Mouse (Mus musculus) hindbrain, embryonic 11.5 days (tissue): Measurements from ENCODE around the gene Nptn. TPM values are rescaled to one million over a fixed set of nuclear protein-coding genes. Genes with fewer than 3 reads are reported as not detected.

ENCODE experiments used
- ATAC-seq: fragments of 200-750 bp; cut with Nextera tagmentation; 2 replicates; pipeline ENCODE4 v1.8.0; 2017; ENCODE audit warnings: mild to moderate bottlenecking, moderate TSS enrichment, moderate library complexity; ENCODE audit not compliant: low FRiP score
- DNase-seq: peaks from one replicate; pipeline ENCODE4 v3.0.0-alpha.2; 2015; ENCODE audit warnings: low spot score
- H3K27ac ChIP-seq: fragments of 300-500 bp; sonication (generic); 2 replicates; pipeline ENCODE4 v1.5.1; 2014; ENCODE audit warnings: mild to moderate bottlenecking, low read depth, low read length
- H3K27me3 ChIP-seq: fragments of 300-500 bp; sonication (generic); 2 replicates; pipeline ENCODE4 v1.6.1; 2014; ENCODE audit warnings: mild to moderate bottlenecking, low read length, moderate library complexity, mixed read lengths; ENCODE audit not compliant: control insufficient read depth, insufficient read depth
- H3K36me3 ChIP-seq: fragments of 300-500 bp; sonication (generic); 2 replicates; pipeline ENCODE4 v1.6.1; 2014; ENCODE audit warnings: mild to moderate bottlenecking, low read length, moderate library complexity, mixed read lengths; ENCODE audit not compliant: control insufficient read depth, insufficient read depth
- H3K4me1 ChIP-seq: fragments of 300-500 bp; sonication (generic); replicated peaks from 2 replicates; pipeline ENCODE4 v1.6.1; 2014; ENCODE audit warnings: low read length, mixed read lengths; ENCODE audit not compliant: control insufficient read depth, insufficient read depth
- H3K4me2 ChIP-seq: fragments of 300-500 bp; sonication (generic); replicated peaks from 2 replicates; pipeline ENCODE4 v1.6.1; 2014; ENCODE audit warnings: mild to moderate bottlenecking, low read depth, low read length
- H3K4me3 ChIP-seq: fragments of 300-500 bp; sonication (generic); 2 replicates; pipeline ENCODE4 v1.5.1; 2014; ENCODE audit warnings: low read depth, low read length
- H3K9ac ChIP-seq: fragments of 300-500 bp; sonication (generic); 2 replicates; pipeline ENCODE4 v1.6.1; 2014; ENCODE audit warnings: low read depth, low read length
- H3K9me3 ChIP-seq: fragments of 300-500 bp; sonication (generic); 2 replicates; pipeline ENCODE4 v1.6.1; 2016; ENCODE audit warnings: low read length; ENCODE audit not compliant: control insufficient read depth
- WGBS: fragments of 180-500 bp; shearing (Covaris S2); extraction: QIAGEN DNeasy Blood & Tissue Kit; methylation state at CpG from one replicate; pipeline ENCODE4 v1.1.7; 2014; 5-methylcytosine and 5-hydroxymethylcytosine counted together
- polyA plus RNA-seq: library from polyadenylated mRNA; unstranded; fragments of >200 nt; fragmentation: Nextera tagmentation; extraction: Ambion mirVana; gene quantifications from 2 replicates; pipeline ENCODE4 v1.2.1, GENCODE M21; 2014

Gene Nptn
- polyA plus RNA-seq, 1 experiment from 2014 or later, result 70.4 TPM

GRCm38 (mm10) chr9:58657735-58658512 is 75.9 kb downstream of the Nptn start:
- Histone ChIP-seq H3K9ac (no peak overlapping the region), H3K36me3 (no peaks in the 10 kb centered on the region), H3K4me3 (no peak overlapping the region), H3K4me1 (no peaks in the 10 kb centered on the region), H3K4me2 (no peak overlapping the region), H3K27me3 (no peaks in the 10 kb centered on the region), H3K27ac (no peak overlapping the region), H3K9me3 (no peaks in the 10 kb centered on the region)
- ATAC-seq (no peak), DNase-seq (no peak)
- WGBS, result 89% methylated on average over 5 of the region's 5 CpGs

- H3K36me3 ChIP-seq, result no peaks in the 10 kb centered on the region
- no peak overlapping the region for H3K4me3 ChIP-seq
- no peak overlapping the region for H3K4me2 ChIP-seq
- WGBS, result 87% methylated on average over 4 of the region's 4 CpGs
- H3K27ac ChIP-seq, result no peak overlapping the region
- ATAC-seq (no peak), DNase-seq (no peak)
- H3K9ac ChIP-seq, result no peak overlapping the region
- H3K9me3 ChIP-seq, result no peaks in the 10 kb centered on the region
- no peaks in the 10 kb centered on the region for H3K27me3 ChIP-seq
- H3K4me1 ChIP-seq, result no peaks in the 10 kb centered on the region
Observed at GRCm38 (mm10) chr9:58658596-58659309, 76.7 kb downstream of the Nptn start.

- no peaks in the 10 kb centered on the region for H3K36me3 ChIP-seq
- no peak overlapping the region for H3K4me3 ChIP-seq
- H3K9me3 ChIP-seq, result no peaks in the 10 kb centered on the region
- no peaks in the 10 kb centered on the region for H3K27me3 ChIP-seq
- DNase-seq, result no peak
- WGBS, result 92% methylated on average over 3 of the region's 3 CpGs
- no peak overlapping the region for H3K27ac ChIP-seq
- no peak overlapping the region for H3K4me2 ChIP-seq
- H3K4me1 ChIP-seq, result no peaks in the 10 kb centered on the region
- ATAC-seq, result no peak
- H3K9ac ChIP-seq, result no peak overlapping the region
Observed at GRCm38 (mm10) chr9:58659331-58659730, 77.3 kb downstream of the Nptn start.

GRCm38 (mm10) chr9:58659989-58660388 is 77.9 kb downstream of the Nptn start:
- no peak overlapping the region for H3K4me3 ChIP-seq
- H3K9me3 ChIP-seq, result no peaks in the 10 kb centered on the region
- no peak overlapping the region for H3K9ac ChIP-seq
- no peaks in the 10 kb centered on the region for H3K4me1 ChIP-seq
- DNase-seq (no peak), ATAC-seq (no peak)
- H3K27me3 ChIP-seq, result no peaks in the 10 kb centered on the region
- no peaks in the 10 kb centered on the region for H3K36me3 ChIP-seq
- 86% methylated on average over 9 of the region's 9 CpGs for WGBS
- no peak overlapping the region for H3K27ac ChIP-seq
- no peak overlapping the region for H3K4me2 ChIP-seq

GRCm38 (mm10) chr9:58660673-58661072 is 78.6 kb downstream of the Nptn start:
- DNase-seq (no peak), ATAC-seq (no peak)
- WGBS, result 89% methylated on average over 3 of the region's 3 CpGs
- Histone ChIP-seq H3K27me3 (no peaks in the 10 kb centered on the region), H3K9ac (no peak overlapping the region), H3K36me3 (no peaks in the 10 kb centered on the region), H3K4me1 (no peaks in the 10 kb centered on the region), H3K4me2 (no peak overlapping the region), H3K27ac (no peak overlapping the region), H3K4me3 (no peak overlapping the region), H3K9me3 (no peaks in the 10 kb centered on the region)

- DNase-seq (no peak), ATAC-seq (no peak)
- Histone ChIP-seq H3K36me3 (no peaks in the 10 kb centered on the region), H3K27me3 (no peaks in the 10 kb centered on the region), H3K27ac (no peak overlapping the region), H3K4me3 (no peak overlapping the region), H3K4me1 (no peaks in the 10 kb centered on the region), H3K9me3 (no peaks in the 10 kb centered on the region), H3K9ac (no peak overlapping the region), H3K4me2 (no peak overlapping the region)
- 92% methylated on average over 4 of the region's 4 CpGs for WGBS
Observed at GRCm38 (mm10) chr9:58662007-58662406, 80.0 kb downstream of the Nptn start.

- no peak for ATAC-seq
- WGBS, result 87% methylated on average over 3 of the region's 3 CpGs
- no peak for DNase-seq
Observed at GRCm38 (mm10) chr9:58662791-58663190, 80.8 kb downstream of the Nptn start.

GRCm38 (mm10) chr9:58665492-58665891 is 83.5 kb downstream of the Nptn start:
- H3K4me2 ChIP-seq, result no peak overlapping the region
- H3K4me3 ChIP-seq, result no peak overlapping the region
- 82% methylated on average over 9 of the region's 9 CpGs for WGBS
- H3K4me1 ChIP-seq, result no peaks in the 10 kb centered on the region
- ATAC-seq (no peak), DNase-seq (no peak)
- no peak overlapping the region for H3K27ac ChIP-seq
- no peaks in the 10 kb centered on the region for H3K27me3 ChIP-seq
- no peak overlapping the region for H3K9ac ChIP-seq
- no peaks in the 10 kb centered on the region for H3K9me3 ChIP-seq
- H3K36me3 ChIP-seq, result no peaks in the 10 kb centered on the region

More at GRCm38 (mm10) chr9:58662791-58663190, 80.8 kb downstream of the Nptn start:
- Histone ChIP-seq H3K9ac (no peak overlapping the region), H3K9me3 (no peaks in the 10 kb centered on the region), H3K4me1 (no peaks in the 10 kb centered on the region), H3K27me3 (no peaks in the 10 kb centered on the region), H3K4me3 (no peak overlapping the region), H3K4me2 (no peak overlapping the region), H3K27ac (no peak overlapping the region), H3K36me3 (no peaks in the 10 kb centered on the region)

- H3K4me1 ChIP-seq, result no peaks in the 10 kb centered on the region
- H3K4me2 ChIP-seq, result no peak overlapping the region
- no peak overlapping the region for H3K9ac ChIP-seq
- 53% methylated on average over 9 of the region's 9 CpGs for WGBS
- H3K9me3 ChIP-seq, result no peaks in the 10 kb centered on the region
- H3K27ac ChIP-seq, result no peak overlapping the region
- H3K4me3 ChIP-seq, result no peak overlapping the region
- ATAC-seq (no peak), DNase-seq (no peak)
- H3K36me3 ChIP-seq, result no peaks in the 10 kb centered on the region
- H3K27me3 ChIP-seq, result no peaks in the 10 kb centered on the region
Observed at GRCm38 (mm10) chr9:58666191-58666590, 84.2 kb downstream of the Nptn start.
